Mouse (Mus musculus) heart, embryonic 11.5 days (tissue): ENCODE results near the gene Mri1. TPM values are rescaled to one million over a fixed set of nuclear protein-coding genes. Genes with fewer than 3 reads are reported as not detected.

Experiments used
- ATAC-seq: fragments of 200-750 bp; cut with Nextera tagmentation; replicated peaks from 2 replicates; pipeline ENCODE4 v1.8.0; 2017; ENCODE audit warnings: moderate library complexity; ENCODE audit not compliant: insufficient number of reproducible peaks, low FRiP score, low TSS enrichment
- H3K27ac ChIP-seq: fragments of 300-500 bp; sonication (generic); 2 replicates; pipeline ENCODE4 v1.5.1; 2014; ENCODE audit warnings: mild to moderate bottlenecking, low read depth, low read length
- H3K27me3 ChIP-seq: fragments of 300-500 bp; sonication (generic); 2 replicates; pipeline ENCODE4 v1.6.1; 2014; ENCODE audit warnings: mild to moderate bottlenecking, low read length, mixed read lengths; ENCODE audit not compliant: control insufficient read depth, insufficient read depth
- H3K36me3 ChIP-seq: fragments of 300-500 bp; sonication (generic); 2 replicates; pipeline ENCODE4 v1.6.1; 2014; ENCODE audit warnings: mild to moderate bottlenecking, low read length, moderate library complexity, mixed read lengths; ENCODE audit not compliant: control insufficient read depth, insufficient read depth
- H3K4me1 ChIP-seq: fragments of 300-500 bp; sonication (generic); 2 replicates; pipeline ENCODE4 v1.6.1; 2014; ENCODE audit warnings: low read length; ENCODE audit not compliant: control insufficient read depth, insufficient read depth
- H3K4me2 ChIP-seq: fragments of 300-500 bp; sonication (generic); 2 replicates; pipeline ENCODE4 v1.6.1; 2014; ENCODE audit warnings: mild to moderate bottlenecking, moderate library complexity
- H3K4me3 ChIP-seq: fragments of 300-500 bp; sonication (generic); 2 replicates; pipeline ENCODE4 v1.5.1; 2014; ENCODE audit warnings: low read depth, low read length
- H3K9ac ChIP-seq: fragments of 300-500 bp; sonication (generic); 2 replicates; pipeline ENCODE4 v1.6.1; 2014; ENCODE audit warnings: mild to moderate bottlenecking, low read depth, low read length, moderate library complexity
- H3K9me3 ChIP-seq: fragments of 300-500 bp; sonication (generic); replicated peaks from 2 replicates; pipeline ENCODE4 v1.6.1; 2016; ENCODE audit warnings: low read length; ENCODE audit not compliant: control insufficient read depth
- WGBS: fragments of 180-500 bp; shearing (Covaris S2); extraction: QIAGEN DNeasy Blood & Tissue Kit; methylation state at CpG from one replicate; pipeline ENCODE4 v1.1.7; 2014; ENCODE audit not compliant: insufficient replicate concordance; 5-methylcytosine and 5-hydroxymethylcytosine counted together
- polyA plus RNA-seq: library from polyadenylated mRNA; unstranded; fragments of >200 nt; fragmentation: Nextera tagmentation; extraction: Ambion mirVana; gene quantifications from 2 replicates; pipeline ENCODE4 v1.2.1, GENCODE M21; 2014

The Mri1 gene
- polyA plus RNA-seq, 1 experiment from 2014 or later = 50.7 TPM

DNA sequence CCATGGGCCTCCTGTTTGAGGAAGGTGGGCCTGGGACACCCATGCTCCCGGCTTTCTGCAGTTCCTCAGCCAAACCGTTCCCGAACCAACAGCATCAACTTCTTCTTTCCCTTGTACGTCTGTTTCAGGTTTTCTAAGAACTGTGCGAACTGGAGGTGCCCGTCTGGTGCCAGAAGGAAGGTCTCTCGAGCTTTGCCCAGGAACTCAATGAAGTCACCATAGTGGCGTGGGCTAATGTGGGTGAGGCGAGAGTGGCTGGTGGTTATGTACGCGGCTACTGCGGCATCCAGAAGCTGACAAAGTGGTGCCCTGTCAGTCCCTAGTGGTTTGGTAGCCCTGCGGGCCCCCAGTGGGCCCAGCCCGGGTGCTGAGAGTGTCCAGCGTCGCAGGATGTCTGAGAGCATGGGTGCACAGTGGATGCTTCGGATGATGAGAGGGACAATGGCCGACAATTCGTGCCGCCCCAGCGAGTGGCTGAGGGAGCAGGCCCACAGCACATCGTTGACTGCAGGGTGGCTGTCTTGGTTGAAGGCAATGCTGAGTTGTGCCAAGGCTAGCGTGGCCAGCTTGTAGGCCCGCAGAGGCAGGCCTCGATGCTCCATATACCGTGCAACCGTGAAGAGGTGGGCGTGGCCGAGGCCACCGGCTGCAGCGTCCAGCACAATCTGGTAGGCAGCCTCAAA lies 45.1 kb downstream of the Mri1 start:
- Histone ChIP-seq H3K9ac (no peak overlapping the region), H3K4me3 (no peak overlapping the region), H3K4me2 (no peak overlapping the region), H3K27me3 (no peaks in the 10 kb centered on the region), H3K36me3 (peaks cover 29% of the 10 kb centered on the region), H3K27ac (no peak overlapping the region), H3K4me1 (peaks cover 14% of the 10 kb centered on the region), H3K9me3 (no peaks in the 10 kb centered on the region)
- ATAC-seq = no peak
- whole genome bisulfite sequencing = 87% methylated on average over 31 of the region's 31 CpGs

DNA sequence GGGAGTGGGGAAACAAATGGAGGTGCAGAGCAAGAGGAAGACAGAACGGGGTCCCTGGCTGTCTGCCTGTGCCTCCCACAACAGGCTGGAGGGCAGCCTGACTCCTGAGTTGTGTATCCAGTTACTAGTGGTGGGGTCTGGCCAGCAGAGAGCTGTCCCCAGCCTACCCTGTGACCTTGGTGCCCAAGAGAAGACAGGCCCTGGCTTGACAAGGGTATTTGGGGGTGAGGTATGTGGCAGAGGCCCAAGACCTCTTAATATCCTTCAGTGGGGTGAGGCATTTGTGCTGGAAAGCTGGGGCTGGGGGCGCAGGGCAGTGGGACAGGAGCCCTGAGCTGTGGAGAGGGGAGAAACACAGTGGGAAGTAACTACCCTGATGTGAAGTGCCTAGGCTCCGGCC lies 45.9 kb downstream of the Mri1 start:
- ATAC-seq = no peak
- no peak overlapping the region for H3K27ac ChIP-seq
- H3K27me3 ChIP-seq = no peaks in the 10 kb centered on the region
- H3K36me3 ChIP-seq = peaks cover 28% of the 10 kb centered on the region
- H3K9me3 ChIP-seq = no peaks in the 10 kb centered on the region
- H3K9ac ChIP-seq = peak overlapping the region; percentile 54; the same call in 1 of the 2 replicates
- WGBS = 80% methylated on average over 3 of the region's 3 CpGs
- H3K4me2 ChIP-seq = no peak overlapping the region
- H3K4me3 ChIP-seq = no peak overlapping the region
- peaks cover 14% of the 10 kb centered on the region for H3K4me1 ChIP-seq

DNA sequence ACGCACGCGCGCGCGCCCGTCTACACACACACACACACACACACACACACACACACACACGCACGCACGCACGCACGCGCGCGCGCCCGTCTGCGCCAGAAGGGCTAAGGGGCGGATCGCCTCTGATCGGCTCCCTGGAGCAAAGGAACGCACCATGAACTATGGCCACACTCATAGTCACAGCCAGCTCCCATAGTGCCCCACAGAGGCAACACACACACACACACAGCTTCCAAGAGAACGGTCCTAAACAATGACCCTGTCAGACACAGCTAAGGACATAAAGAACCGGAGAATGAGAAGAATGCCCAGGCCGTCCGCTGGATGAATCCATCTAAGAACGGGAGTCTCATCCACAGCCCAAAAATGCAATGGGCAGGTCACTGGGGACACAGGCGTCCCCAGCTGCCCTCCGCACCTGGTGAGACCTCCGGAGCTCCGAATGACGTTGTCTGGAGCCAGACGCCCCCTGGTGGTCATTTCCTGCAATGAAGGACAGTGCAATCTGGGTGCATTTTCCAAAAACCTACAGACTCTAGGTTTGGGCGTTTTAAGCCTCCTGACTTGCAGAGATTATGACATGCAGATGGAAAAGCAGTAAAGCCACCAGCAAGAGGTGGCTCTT lies 46.8 kb downstream of the Mri1 start:
- peak overlapping the region; percentile 19 for H3K4me2 ChIP-seq
- no peaks in the 10 kb centered on the region for H3K9me3 ChIP-seq
- H3K36me3 ChIP-seq = peaks cover 26% of the 10 kb centered on the region
- no peaks in the 10 kb centered on the region for H3K27me3 ChIP-seq
- H3K4me3 ChIP-seq = no peak overlapping the region
- 47% methylated on average over 34 of the region's 34 CpGs for WGBS
- H3K4me1 ChIP-seq = peaks cover 14% of the 10 kb centered on the region
- no peak overlapping the region for H3K9ac ChIP-seq
- H3K27ac ChIP-seq = no peak overlapping the region
- ATAC-seq = no peak

DNA sequence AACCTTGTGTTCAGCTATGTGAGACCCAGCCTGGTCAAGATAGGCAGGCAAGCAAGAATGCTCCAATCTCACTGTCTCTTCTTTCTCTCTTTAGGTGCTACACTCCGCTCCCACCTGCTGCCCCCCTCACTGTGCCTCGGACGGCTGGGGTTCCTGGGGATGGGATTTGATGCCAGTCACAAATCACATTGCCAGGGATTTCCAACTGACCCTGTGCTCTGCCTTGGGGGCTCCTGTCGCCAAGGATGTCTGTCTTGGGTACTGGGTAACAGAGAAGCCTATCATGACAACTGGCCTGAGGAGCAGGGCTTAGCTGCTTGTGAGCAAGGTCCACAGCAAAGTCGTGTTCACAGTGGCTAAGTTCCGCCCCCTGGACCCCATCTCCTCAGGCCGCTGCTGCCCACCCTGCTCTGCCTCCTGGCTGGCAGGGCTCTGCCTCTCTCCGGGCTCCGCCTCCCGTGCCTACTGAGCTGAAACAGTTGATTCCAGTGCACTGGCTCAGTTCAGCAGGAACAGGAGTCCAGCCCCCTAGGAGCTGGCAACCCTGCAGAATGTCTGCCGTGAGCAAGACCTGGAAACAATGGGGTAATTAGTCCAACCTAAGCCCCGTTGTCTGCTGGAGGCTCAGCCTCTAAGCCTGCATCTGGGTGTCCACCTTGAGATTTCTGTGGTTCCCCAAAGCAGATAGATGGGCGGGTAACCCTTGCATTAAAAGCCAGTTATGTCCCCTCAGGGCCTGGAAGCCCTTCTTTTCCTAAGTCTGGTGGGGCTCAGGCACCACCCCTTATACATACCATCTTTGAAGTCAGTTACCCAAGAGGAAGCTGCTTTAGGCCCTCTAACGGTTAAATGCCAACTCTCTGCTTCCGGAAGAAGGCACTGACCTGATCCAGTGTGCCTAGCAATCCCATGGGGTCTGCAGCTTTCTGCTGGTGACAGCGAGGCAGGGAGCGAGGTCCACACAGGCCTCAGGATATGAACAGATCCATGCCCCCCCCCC lies 48.4 kb downstream of the Mri1 start:
- Histone ChIP-seq H3K36me3 (peaks cover 29% of the 10 kb centered on the region), H3K9me3 (no peaks in the 10 kb centered on the region), H3K4me2 (no peak overlapping the region), H3K4me3 (no peak overlapping the region), H3K27me3 (no peaks in the 10 kb centered on the region), H3K27ac (peak overlapping the region; percentile 71), H3K9ac (0 out of 2 replicates have a peak overlapping the region, but pooled peaks have one; percentile 28), H3K4me1 (peaks cover 20% of the 10 kb centered on the region)
- no peak for ATAC-seq
- 69% methylated on average over 17 of the region's 17 CpGs for WGBS

DNA sequence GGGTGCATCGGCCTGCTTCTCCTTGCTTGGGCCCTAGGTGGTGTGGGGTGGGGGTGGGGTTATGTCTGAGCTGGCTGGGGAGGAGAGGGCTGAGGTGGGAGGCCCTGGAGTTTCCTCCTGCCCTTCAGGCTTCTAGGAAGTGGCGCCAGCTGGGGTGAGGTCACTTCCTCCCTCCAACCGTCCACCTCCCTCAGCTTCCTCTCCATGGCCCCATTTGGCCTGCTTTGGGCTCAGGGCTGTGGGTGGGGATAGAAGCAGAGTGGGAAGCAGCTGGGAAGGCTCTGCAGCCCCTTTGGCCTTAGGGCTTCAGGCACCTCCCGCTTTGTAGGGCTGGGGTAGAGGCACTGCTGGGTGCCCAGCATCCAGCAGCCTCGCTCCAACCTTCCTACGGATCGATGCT lies 49.3 kb downstream of the Mri1 start:
- Histone ChIP-seq H3K4me1 (peaks cover 24% of the 10 kb centered on the region), H3K9ac (0 out of 2 replicates have a peak overlapping the region, but pooled peaks have one; percentile 5), H3K4me3 (no peak overlapping the region), H3K27ac (peak overlapping the region; percentile 71), H3K27me3 (no peaks in the 10 kb centered on the region), H3K9me3 (no peaks in the 10 kb centered on the region), H3K36me3 (peaks cover 26% of the 10 kb centered on the region), H3K4me2 (no peak overlapping the region; the same call in 1 of the 2 replicates)
- no peak for ATAC-seq
- WGBS = 57% methylated on average over 7 of the region's 7 CpGs

DNA sequence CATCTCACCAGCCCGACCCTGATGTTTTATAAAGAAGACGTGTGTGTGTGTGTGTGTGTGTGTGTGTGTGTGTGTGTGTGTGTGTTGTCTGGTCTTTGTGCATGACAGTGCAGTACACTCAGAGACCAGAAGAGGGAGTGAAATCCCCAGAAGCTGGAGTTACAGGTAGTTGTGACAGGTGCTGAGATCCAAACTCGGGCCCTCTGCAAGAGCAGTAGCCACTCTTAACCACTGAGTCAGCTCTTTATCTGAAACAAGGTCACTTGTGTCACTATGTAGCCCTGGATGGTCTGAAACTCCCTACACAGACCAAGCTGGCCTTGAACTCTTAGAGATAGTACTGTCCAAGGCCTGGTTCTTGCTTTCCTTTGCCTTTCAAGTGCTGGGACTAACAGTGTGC lies 50.5 kb downstream of the Mri1 start:
- H3K27ac ChIP-seq = no peak overlapping the region
- H3K9ac ChIP-seq = no peak overlapping the region
- no peaks in the 10 kb centered on the region for H3K9me3 ChIP-seq
- no peak overlapping the region for H3K4me3 ChIP-seq
- WGBS = 78% methylated on average over 3 of the region's 3 CpGs
- H3K36me3 ChIP-seq = peaks cover 21% of the 10 kb centered on the region
- H3K4me2 ChIP-seq = no peak overlapping the region
- H3K4me1 ChIP-seq = peaks cover 33% of the 10 kb centered on the region
- no peak for ATAC-seq
- no peaks in the 10 kb centered on the region for H3K27me3 ChIP-seq

DNA sequence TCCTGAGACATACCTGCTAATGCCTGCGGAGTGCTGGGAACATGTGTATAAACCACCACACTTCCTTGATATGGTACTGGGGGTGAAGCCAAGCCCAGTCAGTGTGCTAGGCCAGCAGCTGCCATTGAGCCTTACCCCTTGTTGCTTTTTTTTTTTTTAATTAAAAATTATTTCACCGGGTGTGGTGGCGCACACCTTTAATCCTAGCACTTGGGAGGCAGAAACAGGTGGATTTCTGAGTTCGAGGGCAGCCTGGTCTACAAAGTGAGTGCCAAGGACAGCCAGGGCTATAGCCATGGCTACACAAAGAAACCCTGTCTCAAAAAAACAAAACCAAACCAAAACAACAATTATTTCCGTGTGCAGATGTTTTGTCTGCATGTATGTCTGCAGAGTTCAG lies 52.1 kb downstream of the Mri1 start:
- no peaks in the 10 kb centered on the region for H3K27me3 ChIP-seq
- peaks cover 18% of the 10 kb centered on the region for H3K36me3 ChIP-seq
- no peak overlapping the region for H3K9ac ChIP-seq
- WGBS = 90% methylated on average over 5 of the region's 5 CpGs
- no peak overlapping the region for H3K27ac ChIP-seq
- no peak overlapping the region for H3K4me2 ChIP-seq
- peaks cover 40% of the 10 kb centered on the region for H3K4me1 ChIP-seq
- no peaks in the 10 kb centered on the region for H3K9me3 ChIP-seq
- ATAC-seq = no peak
- no peak overlapping the region for H3K4me3 ChIP-seq

DNA sequence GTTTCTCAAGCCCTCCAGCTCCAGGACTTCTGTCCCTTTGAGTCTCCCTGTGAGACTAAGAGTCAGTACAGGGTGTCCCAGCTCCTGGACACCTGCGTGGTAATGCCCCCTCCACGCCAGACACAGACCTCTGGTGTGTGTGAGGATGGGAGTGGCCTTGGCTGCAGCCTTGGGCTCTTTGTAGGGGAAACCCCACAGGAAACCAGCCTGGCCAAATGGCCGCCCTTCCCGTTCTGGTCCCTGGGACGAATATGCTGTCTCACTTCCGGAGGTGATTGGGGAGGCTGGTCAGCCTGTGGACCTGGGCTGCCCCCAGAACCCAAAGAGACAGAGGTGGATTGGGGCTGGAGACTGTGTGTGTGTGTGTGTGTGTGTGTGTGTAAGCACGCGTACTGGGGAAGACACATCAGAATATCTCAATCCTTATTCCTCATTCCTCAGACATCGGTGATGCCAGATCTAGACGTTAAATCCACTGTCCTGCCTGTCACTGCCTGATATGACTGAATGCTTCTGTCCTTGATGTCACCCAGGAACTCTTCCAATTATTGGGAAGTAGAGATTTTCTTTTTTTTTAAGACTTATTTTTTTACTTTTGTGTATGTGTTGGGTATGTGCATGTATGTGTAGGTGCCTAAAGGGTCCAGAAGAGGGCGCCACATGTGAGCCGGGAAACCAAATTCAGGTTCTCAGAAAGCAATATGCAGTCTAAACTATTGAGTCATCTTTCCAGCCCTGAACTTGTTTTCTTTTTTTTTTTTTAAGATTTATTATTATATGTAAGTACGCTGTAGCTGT lies 53.0 kb downstream of the Mri1 start:
- H3K9ac ChIP-seq = peak overlapping the region; percentile 96
- peaks cover 14% of the 10 kb centered on the region for H3K36me3 ChIP-seq
- H3K4me1 ChIP-seq = peaks cover 48% of the 10 kb centered on the region
- 45% methylated on average over 13 of the region's 13 CpGs for WGBS
- ATAC-seq = no peak; the same call in 1 of the 2 replicates
- peak overlapping the region; percentile 77 for H3K4me3 ChIP-seq
- peak overlapping the region; percentile 99 for H3K4me2 ChIP-seq
- peak overlapping the region; percentile 98 for H3K27ac ChIP-seq
- no peaks in the 10 kb centered on the region for H3K27me3 ChIP-seq
- H3K9me3 ChIP-seq = no peaks in the 10 kb centered on the region
